Mouse (Mus musculus): ENCODE measurements around the gene Cdh23.

Gene Cdh23

DNA sequence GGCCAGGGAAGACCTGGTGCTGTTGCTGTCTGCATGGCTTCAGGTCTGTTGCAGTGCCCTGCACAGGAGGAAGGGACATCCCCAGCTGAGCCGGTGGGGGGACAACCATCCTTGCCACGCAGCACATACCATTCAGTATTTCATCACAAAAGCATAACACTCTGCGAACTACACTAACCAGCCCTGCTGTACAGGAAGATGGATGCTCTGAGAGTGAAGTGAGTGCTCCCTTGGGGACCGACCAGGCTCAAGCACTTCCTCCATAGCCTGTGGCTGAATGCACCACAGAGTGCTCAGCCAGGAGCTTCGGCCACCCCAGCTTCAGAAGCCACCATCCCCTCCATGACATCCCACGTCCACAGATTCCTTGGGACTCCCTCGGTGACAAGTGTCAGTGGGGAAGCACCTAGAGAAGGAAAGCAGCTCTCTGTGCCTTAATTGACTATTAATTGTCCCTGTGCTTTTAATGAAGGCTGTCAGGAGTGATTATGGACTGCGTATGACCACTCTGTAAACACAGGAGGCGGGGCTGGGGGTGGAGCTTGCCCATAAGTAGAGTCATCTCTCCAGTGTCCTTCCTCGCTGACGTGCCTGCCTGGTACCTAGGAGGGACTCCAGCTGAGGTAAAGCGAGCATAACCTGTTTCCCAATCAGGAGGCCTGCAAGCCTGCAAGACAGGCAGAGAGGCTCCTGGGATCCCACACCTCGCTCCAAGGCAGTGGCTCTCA, 60.6 kb downstream of the Cdh23 start:
- no peak for DNase-seq (ENCODE audit: low spot score in 2 of 2)

GRCm38 (mm10) chr10:60634391-60634790, 61.9 kb downstream of the Cdh23 start:
- no peak for DNase-seq (ENCODE audit: low spot score in 2 of 2)

GRCm38 (mm10) chr10:60626086-60626485, 70.2 kb downstream of the Cdh23 start:
- no peak for DNase-seq (ENCODE audit: low spot score in 2 of 2)

DNA sequence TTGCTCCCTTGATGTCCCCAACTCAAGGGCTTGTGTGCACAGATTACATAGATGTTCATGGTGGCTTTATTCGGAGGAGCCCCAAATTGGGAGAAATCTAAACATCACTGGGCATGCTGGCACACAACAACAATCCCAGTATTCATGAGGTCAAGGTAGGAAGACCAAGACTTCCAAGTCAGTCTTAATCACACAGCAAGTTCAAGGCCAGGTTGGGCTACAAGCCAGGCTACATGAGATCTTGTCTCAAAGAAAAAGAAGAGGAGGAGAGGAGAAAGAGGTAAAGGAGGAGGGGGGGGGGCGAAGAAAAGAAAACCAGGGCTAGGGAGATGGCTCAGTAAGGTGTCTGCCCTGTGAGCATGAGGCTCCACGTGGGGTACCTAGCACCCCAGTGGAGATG, 70.8 kb downstream of the Cdh23 start:
- DNase-seq (ENCODE audit: low spot score in 2 of 2), result no peak

DNA sequence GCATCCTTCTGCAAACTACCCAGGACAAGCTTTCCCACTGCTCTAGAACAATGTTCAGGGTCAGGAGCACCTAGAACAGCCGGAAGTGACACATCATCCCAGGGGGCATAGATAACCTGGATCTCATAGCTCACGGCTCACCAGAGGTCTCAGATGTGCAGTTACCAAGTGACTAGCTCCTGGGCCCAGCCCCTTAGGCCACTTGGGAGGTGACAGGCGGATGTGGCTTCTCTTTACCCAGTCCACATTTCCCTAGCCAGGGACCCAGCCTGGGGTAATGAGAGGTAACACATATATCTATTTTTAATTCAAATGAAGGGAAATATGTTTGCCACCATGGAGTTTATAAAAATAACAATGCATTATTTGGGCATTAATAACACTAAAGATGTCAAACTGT, 71.3 kb downstream of the Cdh23 start:
- DNase-seq (ENCODE audit: low spot score in 2 of 2), result no peak

- no peak for DNase-seq (ENCODE audit: low spot score in 2 of 2)
These were observed 72.0 kb downstream of the Cdh23 start for GRCm38 (mm10) chr10:60624217-60624708.

GRCm38 (mm10) chr10:60622836-60623235, 73.5 kb downstream of the Cdh23 start:
- DNase-seq (ENCODE audit: low spot score in 2 of 2), result peak in 1 of 2 experiments; percentile 28

- DNase-seq (ENCODE audit: low spot score in 2 of 2), result no peak
These were observed 74.7 kb downstream of the Cdh23 start for GRCm38 (mm10) chr10:60621470-60622170.

DNA sequence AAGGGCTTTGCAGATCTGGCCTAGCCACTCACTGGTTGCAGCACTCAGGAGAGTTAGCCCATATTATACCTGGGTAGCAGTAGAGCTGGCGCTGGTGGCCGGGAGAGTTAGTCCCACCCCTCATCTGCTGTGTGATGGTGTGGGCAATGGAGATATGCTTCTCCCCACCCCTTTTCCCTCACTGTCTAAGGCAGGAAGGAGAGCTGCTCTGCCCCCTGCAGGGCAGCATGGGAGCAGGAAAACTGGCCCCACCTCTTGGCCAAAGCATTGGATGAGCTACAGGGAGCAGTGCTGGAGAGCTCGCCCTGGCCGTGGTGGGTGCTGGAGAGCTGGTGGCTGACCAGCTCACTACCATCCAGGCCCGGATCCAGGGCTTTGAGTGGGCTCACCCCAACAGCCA, 80.4 kb downstream of the Cdh23 start:
- no peak for DNase-seq (ENCODE audit: low spot score in 2 of 2)

- DNase-seq (ENCODE audit: low spot score in 2 of 2), result no peak
These were observed 83.4 kb downstream of the Cdh23 start for GRCm38 (mm10) chr10:60612893-60613292.

- DNase-seq (ENCODE audit: low spot score in 2 of 2), result no peak
These were observed 89.1 kb downstream of the Cdh23 start for GRCm38 (mm10) chr10:60607166-60607565.

DNA sequence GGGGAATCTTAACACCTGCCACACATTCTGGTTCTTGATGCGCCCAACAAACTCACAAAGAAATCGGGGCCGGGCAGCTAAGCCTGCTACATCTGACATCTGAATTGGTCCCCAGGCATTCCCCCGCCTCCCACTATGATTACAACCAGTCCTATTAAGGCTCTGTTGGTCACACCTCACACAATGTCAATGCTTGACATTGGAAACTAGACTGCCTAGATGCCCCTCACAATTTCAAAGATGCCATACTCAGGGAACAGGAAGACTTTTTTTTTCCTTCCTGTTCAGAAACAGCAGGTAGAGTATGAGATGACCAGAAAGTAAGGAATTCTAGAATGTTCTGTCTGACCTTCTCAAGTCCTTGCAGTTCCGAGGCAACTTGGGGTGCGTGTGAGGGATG, 89.6 kb downstream of the Cdh23 start:
- DNase-seq (ENCODE audit: low spot score in 2 of 2), result no peak

- DNase-seq (ENCODE audit: low spot score in 2 of 2), result no peak
These were observed 94.1 kb downstream of the Cdh23 start for GRCm38 (mm10) chr10:60602235-60602634.

GRCm38 (mm10) chr10:60595166-60595565, 101.1 kb downstream of the Cdh23 start:
- DNase-seq (ENCODE audit: low spot score in 2 of 2), result no peak

DNA sequence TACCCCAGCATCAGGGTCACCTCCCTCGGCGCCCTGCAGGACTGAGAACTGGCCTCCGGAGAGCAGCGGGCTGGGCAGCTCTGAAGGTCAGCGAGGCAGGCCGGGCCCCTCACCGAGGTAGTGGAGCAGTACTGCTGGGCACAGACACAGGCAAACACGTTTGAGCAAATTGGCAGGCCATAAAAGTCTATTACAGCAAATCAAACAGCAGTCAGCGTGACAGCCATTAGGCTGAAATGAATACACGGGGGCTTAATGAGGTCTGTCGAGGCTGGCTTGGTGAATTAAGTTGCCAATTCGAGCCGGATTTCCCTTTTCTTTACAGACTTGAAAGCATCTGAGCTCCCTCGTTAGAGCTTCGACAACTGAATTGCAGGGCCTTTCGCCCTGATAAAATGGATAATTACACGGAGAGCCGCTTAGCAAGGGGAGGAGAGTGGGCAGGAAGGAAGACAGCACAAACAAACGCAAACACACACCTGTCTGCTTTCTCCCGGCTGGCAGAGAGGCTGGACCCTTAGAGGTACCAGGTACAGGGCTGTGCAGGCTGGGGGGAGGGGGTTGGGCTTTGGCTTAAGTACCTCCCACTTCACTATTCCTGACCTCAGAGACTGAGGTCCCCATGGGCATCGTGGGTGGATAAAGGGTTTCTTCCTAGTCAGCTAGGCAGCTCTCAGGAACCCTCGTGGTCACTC, 103.3 kb downstream of the Cdh23 start:
- no peak for DNase-seq (ENCODE audit: low spot score in 2 of 2)

DNA sequence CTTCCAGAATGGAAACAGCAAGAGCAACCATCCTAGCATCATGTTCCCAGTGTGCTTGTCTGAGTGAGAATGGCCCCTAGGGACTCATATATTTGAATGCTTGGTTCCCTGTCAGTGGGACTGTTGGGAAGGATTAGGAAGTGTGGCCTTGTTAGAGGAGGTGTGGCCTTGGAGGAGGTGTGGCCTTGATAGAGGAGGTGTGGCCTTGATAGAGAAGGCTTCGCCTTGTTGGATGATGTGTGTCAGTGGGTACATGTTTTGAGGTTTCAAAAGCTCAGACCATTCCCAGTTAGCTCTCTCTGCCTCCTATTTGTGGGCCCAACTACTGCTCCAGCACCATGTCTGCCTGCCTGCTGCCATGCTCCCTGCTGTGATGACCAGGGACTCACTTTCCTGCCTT, 105.0 kb downstream of the Cdh23 start:
- no peak for DNase-seq (ENCODE audit: low spot score in 2 of 2)

DNA sequence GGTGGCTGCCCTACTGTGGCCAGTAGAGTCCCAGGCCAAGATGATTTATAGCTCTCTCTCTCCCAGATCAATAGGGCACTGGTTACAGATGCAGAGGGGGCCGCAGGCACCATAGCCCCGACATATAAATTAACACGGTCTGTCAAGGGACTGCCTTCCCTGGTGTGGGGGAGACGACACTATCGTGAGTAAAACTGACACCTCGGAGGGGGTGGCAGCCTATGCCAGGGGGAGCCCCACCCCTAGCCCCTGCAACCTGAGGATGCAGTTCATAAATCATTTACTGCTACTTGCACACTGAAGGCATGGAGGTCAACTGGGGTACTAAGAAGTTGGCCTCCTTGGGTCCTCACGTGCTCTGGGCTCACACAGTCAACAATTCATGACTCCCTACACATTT, 106.0 kb downstream of the Cdh23 start:
- DNase-seq (ENCODE audit: low spot score in 2 of 2), result no peak

DNA sequence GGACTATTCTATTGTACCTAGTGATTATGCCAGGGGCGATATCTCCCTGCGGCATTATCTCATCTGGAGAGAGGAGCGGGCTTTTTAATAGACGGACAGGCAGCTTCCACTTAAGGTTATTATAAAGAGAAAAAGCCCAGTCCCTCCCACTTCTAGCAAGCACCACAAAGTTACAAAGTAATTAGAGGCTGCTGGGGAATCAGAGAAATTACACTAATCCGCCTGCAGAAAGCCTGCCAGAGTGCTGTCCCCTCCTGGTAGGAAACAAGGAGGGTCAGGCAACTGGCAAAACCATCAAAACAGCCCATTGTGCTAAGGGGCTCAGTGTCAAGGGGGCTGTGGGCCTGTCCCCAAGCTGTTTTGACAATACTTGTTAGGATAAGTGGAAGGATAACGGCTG, 110.6 kb downstream of the Cdh23 start:
- no peak for DNase-seq (ENCODE audit: low spot score in 2 of 2)

DNA sequence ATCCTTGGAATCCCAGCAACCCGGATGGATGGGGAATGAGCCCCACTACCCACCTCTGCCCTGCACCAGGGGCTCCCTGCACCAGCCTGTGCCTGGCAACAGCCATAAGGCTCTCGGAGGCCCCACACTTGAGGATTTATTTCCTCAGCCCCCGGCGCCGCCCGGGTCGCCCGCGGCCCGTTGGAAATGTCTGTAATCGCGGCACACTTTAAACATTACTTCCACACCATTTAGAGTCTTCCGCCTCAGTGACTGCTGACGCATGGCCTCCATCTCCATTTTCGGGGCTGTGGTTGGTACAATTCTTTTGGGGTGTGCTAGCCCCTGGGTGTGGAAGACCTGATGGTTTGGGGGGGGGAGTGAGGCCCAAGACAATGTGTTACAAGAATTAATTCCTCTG, 113.3 kb downstream of the Cdh23 start:
- no peak for DNase-seq (ENCODE audit: low spot score in 2 of 2)

DNA sequence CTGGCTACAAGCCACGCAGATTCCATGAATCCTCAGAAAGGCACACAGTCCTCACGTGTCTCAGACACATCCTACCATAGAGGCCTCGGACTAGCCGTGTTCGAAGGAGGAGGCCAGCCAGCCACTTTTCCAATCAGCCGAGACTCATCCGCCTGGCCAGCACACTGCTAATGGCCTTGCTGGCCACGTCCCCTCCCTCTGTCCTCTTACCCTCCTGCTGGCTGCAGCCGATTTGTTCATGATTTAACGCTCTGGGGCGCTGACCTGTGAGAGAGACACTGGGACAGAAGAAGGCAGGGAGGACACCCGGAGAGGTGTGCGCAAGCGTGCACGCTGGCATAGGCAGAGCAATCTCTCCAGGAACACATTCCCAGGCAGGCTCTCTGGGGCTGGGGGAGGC, 115.6 kb downstream of the Cdh23 start:
- no peak for DNase-seq (ENCODE audit: low spot score in 2 of 2)

GRCm38 (mm10) chr10:60578738-60579538, 117.4 kb downstream of the Cdh23 start:
- DNase-seq (ENCODE audit: low spot score in 2 of 2), result no peak
